Mouse (Mus musculus) forebrain, embryonic 15.5 days (tissue): Measurements from ENCODE around the gene Art5. TPM values are rescaled to one million over a fixed set of nuclear protein-coding genes. Genes with fewer than 3 reads are reported as not detected.

Experiments used
- ATAC-seq: fragments of 200-750 bp; cut with Nextera tagmentation; replicated peaks from 2 replicates; pipeline ENCODE4 v1.8.0; 2017; ENCODE audit warnings: mild to moderate bottlenecking, moderate TSS enrichment, moderate library complexity
- H3K27ac ChIP-seq: fragments of 300-500 bp; sonication (generic); replicated peaks from 2 replicates; pipeline ENCODE4 v1.5.1; 2015; ENCODE audit warnings: mild to moderate bottlenecking, inconsistent platforms
- H3K27me3 ChIP-seq: fragments of 300-500 bp; sonication (generic); 2 replicates; pipeline ENCODE4 v1.6.1; 2015; ENCODE audit warnings: inconsistent platforms
- H3K36me3 ChIP-seq: fragments of 300-500 bp; sonication (generic); 2 replicates; pipeline ENCODE4 v1.6.1; 2015; ENCODE audit warnings: mild to moderate bottlenecking, inconsistent platforms
- H3K4me1 ChIP-seq: fragments of 300-500 bp; sonication (generic); 2 replicates; pipeline ENCODE4 v1.6.1; 2015; ENCODE audit warnings: inconsistent platforms
- H3K4me2 ChIP-seq: fragments of 300-500 bp; sonication (generic); replicated peaks from 2 replicates; pipeline ENCODE4 v1.6.1; 2015; ENCODE audit warnings: mild to moderate bottlenecking, inconsistent platforms
- H3K4me3 ChIP-seq: fragments of 300-500 bp; sonication (generic); 2 replicates; pipeline ENCODE4 v1.5.1; 2015; ENCODE audit warnings: mild to moderate bottlenecking, inconsistent platforms
- H3K9ac ChIP-seq: fragments of 300-500 bp; sonication (generic); replicated peaks from 2 replicates; pipeline ENCODE4 v1.6.1; 2015; ENCODE audit warnings: mild to moderate bottlenecking, inconsistent platforms
- H3K9me3 ChIP-seq: fragments of 300-500 bp; sonication (generic); 2 replicates; pipeline ENCODE4 v1.6.1; 2016; ENCODE audit warnings: inconsistent platforms
- WGBS: fragments of 180-500 bp; shearing (Covaris S2); methylation state at CpG from one replicate; pipeline ENCODE4 v1.1.7; 2015; ENCODE audit warnings: mixed read lengths; 5-methylcytosine and 5-hydroxymethylcytosine counted together
- polyA plus RNA-seq: library from polyadenylated mRNA; unstranded; fragments of >200 nt; fragmentation: Nextera tagmentation; extraction: Ambion mirVana; gene quantifications from 2 replicates; pipeline ENCODE4 v1.2.1, GENCODE M21; 2015

Gene Art5
- polyA plus RNA-seq, 1 experiment from 2014 or later = 0.83 TPM

DNA sequence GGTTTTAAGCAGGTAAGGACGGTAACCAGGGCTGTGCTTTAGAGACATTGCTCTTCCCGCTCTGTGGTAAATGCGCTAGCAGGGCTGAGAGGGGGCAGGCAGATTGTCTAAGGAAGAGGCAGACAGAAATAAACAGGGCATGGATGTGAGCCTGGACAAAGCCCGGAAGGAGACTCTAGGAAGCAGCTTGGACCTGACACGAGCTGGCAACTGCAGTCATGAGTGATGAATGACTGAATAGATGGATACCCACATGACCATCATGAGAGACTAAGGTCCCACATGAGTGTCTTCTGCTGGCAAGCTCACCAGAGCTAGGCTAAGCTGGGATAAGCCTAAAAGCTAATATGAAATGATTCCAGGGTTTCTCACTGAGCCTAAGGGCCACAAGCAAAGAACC, 5.2 kb downstream of the Art5 start:
- Histone ChIP-seq H3K4me2 (no peak overlapping the region), H3K36me3 (no peaks in the 10 kb centered on the region), H3K4me1 (peaks cover 24% of the 10 kb centered on the region), H3K4me3 (no peak overlapping the region), H3K9ac (no peak overlapping the region), H3K9me3 (no peaks in the 10 kb centered on the region), H3K27ac (no peak overlapping the region), H3K27me3 (0 out of 2 replicates have a peak, but pooled peaks cover 3% of the 10 kb centered on the region)
- ATAC-seq = no peak
- 74% methylated on average over 5 of the region's 5 CpGs for WGBS

DNA sequence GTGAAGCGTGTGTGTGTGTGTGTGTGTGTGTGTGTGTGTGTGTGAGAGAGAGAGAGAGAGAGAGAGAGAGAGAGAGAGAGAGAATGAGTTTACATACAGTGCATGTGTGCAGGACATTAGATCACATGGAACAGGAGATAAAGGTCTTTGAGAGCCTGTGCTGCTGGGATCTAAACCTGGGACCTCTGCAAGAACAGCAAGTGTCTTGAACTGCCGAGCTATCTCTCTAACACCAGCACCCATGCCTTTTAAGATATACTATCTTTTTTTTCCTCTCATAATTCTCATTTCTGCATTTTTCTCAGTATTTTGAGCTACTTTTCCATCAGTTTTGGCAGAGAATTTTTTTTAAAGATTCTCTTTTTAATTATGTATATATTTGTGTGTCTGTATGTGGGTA, 5.7 kb downstream of the Art5 start:
- no peak for ATAC-seq
- 88% methylated on average over 2 of the region's 2 CpGs for WGBS
- Histone ChIP-seq H3K4me2 (no peak overlapping the region), H3K4me1 (peaks cover 24% of the 10 kb centered on the region), H3K9me3 (no peaks in the 10 kb centered on the region), H3K36me3 (no peaks in the 10 kb centered on the region), H3K9ac (no peak overlapping the region), H3K27ac (no peak overlapping the region), H3K4me3 (no peak overlapping the region), H3K27me3 (0 out of 2 replicates have a peak, but pooled peaks cover 6% of the 10 kb centered on the region)

DNA sequence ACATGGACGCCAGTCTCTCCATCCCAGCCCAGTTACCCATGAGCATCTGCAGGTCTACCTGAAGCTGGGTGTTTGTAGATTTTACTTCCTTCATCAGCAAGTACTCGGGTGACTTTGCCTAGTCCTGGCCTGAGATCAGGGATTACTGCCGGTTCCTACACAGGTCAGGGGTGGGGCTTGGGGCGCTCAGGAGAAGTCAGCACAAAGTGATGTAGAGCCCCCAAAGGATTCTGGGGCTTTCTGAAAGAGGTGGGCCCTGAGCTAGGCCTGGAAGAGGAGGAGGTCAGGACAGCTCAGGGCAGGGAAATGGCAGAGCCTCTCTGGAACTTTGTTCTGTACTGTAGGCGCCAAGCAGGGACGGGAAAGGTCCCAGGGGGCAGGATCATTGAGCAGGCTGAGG, 6.6 kb downstream of the Art5 start:
- H3K4me1 ChIP-seq = peaks cover 24% of the 10 kb centered on the region
- 0 out of 2 replicates have a peak, but pooled peaks cover 6% of the 10 kb centered on the region for H3K27me3 ChIP-seq
- H3K27ac ChIP-seq = no peak overlapping the region
- no peaks in the 10 kb centered on the region for H3K36me3 ChIP-seq
- no peaks in the 10 kb centered on the region for H3K9me3 ChIP-seq
- H3K9ac ChIP-seq = no peak overlapping the region
- no peak overlapping the region for H3K4me2 ChIP-seq
- no peak for ATAC-seq
- H3K4me3 ChIP-seq = no peak overlapping the region
- 46% methylated on average over 6 of the region's 6 CpGs for WGBS

GRCm38 (mm10) chr7:102102241-102102640, 7.0 kb downstream of the Art5 start:
- H3K9ac ChIP-seq = no peak overlapping the region
- H3K27me3 ChIP-seq = 0 out of 2 replicates have a peak, but pooled peaks cover 6% of the 10 kb centered on the region
- H3K9me3 ChIP-seq = no peaks in the 10 kb centered on the region
- H3K4me2 ChIP-seq = no peak overlapping the region
- H3K27ac ChIP-seq = no peak overlapping the region
- H3K36me3 ChIP-seq = no peaks in the 10 kb centered on the region
- no peak overlapping the region for H3K4me3 ChIP-seq
- 54% methylated on average over 8 of the region's 8 CpGs for WGBS
- peaks cover 23% of the 10 kb centered on the region for H3K4me1 ChIP-seq
- no peak for ATAC-seq

DNA sequence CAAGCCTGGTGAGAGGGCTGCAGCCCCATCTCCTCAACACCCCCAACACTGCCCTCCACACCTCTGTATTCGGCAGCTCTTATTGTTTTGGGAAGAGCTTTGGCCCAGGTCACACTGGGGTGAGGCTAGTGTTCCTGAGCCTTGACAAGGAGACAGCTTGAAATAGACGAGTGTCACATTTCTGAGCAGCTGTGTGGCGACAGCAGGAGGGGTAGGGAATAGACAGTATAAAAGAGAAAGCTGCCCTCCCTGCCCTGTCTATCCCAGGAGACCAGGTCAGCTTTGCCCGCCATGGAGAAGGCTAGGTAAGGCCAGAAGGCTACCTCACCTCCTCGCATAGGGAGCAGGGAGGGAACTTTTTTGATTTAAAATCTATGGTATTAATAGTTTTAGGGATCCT, 7.8 kb downstream of the Art5 start, which contains the start of gene Art1:
Art1 (plus strand) TSS at position 257 of the 400 bp plus-strand sequence.
- Histone ChIP-seq H3K4me2 (no peak within 1 kb of the TSS), H3K4me3 (no peak within 1 kb of the TSS), H3K4me1 (peaks cover 15% of the 10 kb centered on the region), H3K9me3 (no peaks in the 10 kb centered on the region), H3K36me3 (no peaks in the 10 kb centered on the region), H3K27ac (no peak within 1 kb of the TSS), H3K9ac (no peak within 1 kb of the TSS), H3K27me3 (0 out of 2 replicates have a peak, but pooled peaks cover 6% of the 10 kb centered on the region)
- WGBS = 46% methylated on average over 5 of the region's 5 CpGs
- no peak for ATAC-seq

- H3K4me3 ChIP-seq = no peak overlapping the region
- whole genome bisulfite sequencing = 62% methylated on average over 5 of the region's 5 CpGs
Measured at GRCm38 (mm10) chr7:102100868-102101267, 8.4 kb downstream of the Art5 start.

GRCm38 (mm10) chr7:102099760-102100661, 9.3 kb downstream of the Art5 start:
- H3K27ac ChIP-seq = no peak overlapping the region
- peak; percentile 57; the same call in 1 of the 2 replicates for ATAC-seq
- H3K4me2 ChIP-seq = peak overlapping the region; percentile 41
- WGBS = 4% methylated on average over 30 of the region's 30 CpGs
- 0 out of 2 replicates have a peak, but pooled peaks cover 6% of the 10 kb centered on the region for H3K27me3 ChIP-seq
- H3K9ac ChIP-seq = no peak overlapping the region
- H3K4me1 ChIP-seq = peaks cover 15% of the 10 kb centered on the region
- peak overlapping the region; percentile 20 for H3K4me3 ChIP-seq
- no peaks in the 10 kb centered on the region for H3K9me3 ChIP-seq
- no peaks in the 10 kb centered on the region for H3K36me3 ChIP-seq

More at GRCm38 (mm10) chr7:102100868-102101267, 8.4 kb downstream of the Art5 start:
- ATAC-seq = no peak
- Histone ChIP-seq H3K9ac (no peak overlapping the region), H3K27me3 (0 out of 2 replicates have a peak, but pooled peaks cover 6% of the 10 kb centered on the region), H3K4me2 (no peak overlapping the region), H3K4me1 (peaks cover 15% of the 10 kb centered on the region), H3K36me3 (no peaks in the 10 kb centered on the region), H3K9me3 (no peaks in the 10 kb centered on the region), H3K27ac (no peak overlapping the region)

DNA sequence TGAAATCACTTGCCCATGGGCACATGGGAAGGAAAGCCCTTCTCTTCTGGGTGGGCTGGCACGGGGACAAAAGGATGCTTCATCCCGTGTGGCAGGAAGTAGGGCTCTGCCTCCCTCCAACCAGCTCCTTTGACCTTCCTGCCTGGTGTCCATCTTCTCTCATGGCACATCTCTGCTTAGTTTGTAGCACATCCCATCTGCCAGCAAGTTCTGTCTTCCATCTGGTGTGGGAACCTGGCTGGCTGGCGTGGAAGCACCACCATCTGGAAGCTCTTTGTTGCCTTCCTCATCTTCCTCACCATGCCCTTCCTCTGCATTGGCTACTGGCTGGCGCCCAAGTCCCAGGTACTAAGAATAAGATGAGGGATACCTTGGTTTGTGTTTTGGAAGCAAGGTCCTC, 22.0 kb downstream of the Art5 start:
- 91% methylated on average over 4 of the region's 4 CpGs for WGBS
- H3K9me3 ChIP-seq = no peaks in the 10 kb centered on the region
- peaks cover 29% of the 10 kb centered on the region for H3K36me3 ChIP-seq
- H3K4me3 ChIP-seq = no peak overlapping the region
- H3K4me2 ChIP-seq = no peak overlapping the region
- H3K27me3 ChIP-seq = no peaks in the 10 kb centered on the region
- no peak for ATAC-seq
- no peak overlapping the region for H3K27ac ChIP-seq
- no peak overlapping the region for H3K9ac ChIP-seq
- H3K4me1 ChIP-seq = no peaks in the 10 kb centered on the region

GRCm38 (mm10) chr7:102084041-102084696, 25.1 kb downstream of the Art5 start:
- Histone ChIP-seq H3K36me3 (peaks cover 52% of the 10 kb centered on the region), H3K9me3 (no peaks in the 10 kb centered on the region), H3K27ac (no peak overlapping the region), H3K9ac (no peak overlapping the region), H3K27me3 (no peaks in the 10 kb centered on the region), H3K4me1 (no peaks in the 10 kb centered on the region), H3K4me2 (no peak overlapping the region), H3K4me3 (no peak overlapping the region)
- no peak for ATAC-seq
- WGBS = 91% methylated on average over 26 of the region's 26 CpGs

GRCm38 (mm10) chr7:102082816-102083215, 26.5 kb downstream of the Art5 start, which contains the start of gene Trpc2:
TSS of gene Trpc2 (plus strand) at chr7:102083116.
- no peaks in the 10 kb centered on the region for H3K27me3 ChIP-seq

DNA sequence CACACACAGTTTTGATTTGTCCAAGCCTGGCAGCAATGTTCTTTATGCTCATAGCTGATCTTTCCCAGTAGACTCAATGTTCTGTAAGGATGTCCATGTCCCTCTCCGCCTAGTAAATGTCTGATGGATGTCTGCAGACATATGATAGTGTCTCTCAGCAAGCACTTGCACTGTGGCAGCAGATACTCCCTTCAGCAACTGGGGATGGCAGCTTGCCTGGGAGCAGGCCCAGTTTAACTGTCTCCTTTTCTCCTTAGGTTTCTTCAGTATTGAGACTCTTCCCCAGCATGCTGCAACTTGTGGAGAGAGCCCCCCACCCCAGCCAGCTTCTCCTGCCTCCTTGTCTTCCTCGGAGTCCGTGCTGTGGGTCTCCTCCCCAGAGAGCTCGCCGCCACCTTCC, 27.5 kb downstream of the Art5 start:
- Histone ChIP-seq H3K9ac (no peak overlapping the region), H3K36me3 (peaks cover 65% of the 10 kb centered on the region)
- WGBS = 98% methylated on average over 5 of the region's 5 CpGs

More at GRCm38 (mm10) chr7:102082816-102083215, 26.5 kb downstream of the Art5 start, which contains the start of gene Trpc2:
- Histone ChIP-seq H3K4me3 (no peak within 1 kb of the TSS), H3K4me1 (no peaks in the 10 kb centered on the region), H3K36me3 (peaks cover 55% of the 10 kb centered on the region), H3K4me2 (no peak within 1 kb of the TSS), H3K9me3 (no peaks in the 10 kb centered on the region), H3K9ac (no peak within 1 kb of the TSS), H3K27ac (no peak within 1 kb of the TSS)
- 87% methylated on average over 5 of the region's 5 CpGs for WGBS
- no peak for ATAC-seq

DNA sequence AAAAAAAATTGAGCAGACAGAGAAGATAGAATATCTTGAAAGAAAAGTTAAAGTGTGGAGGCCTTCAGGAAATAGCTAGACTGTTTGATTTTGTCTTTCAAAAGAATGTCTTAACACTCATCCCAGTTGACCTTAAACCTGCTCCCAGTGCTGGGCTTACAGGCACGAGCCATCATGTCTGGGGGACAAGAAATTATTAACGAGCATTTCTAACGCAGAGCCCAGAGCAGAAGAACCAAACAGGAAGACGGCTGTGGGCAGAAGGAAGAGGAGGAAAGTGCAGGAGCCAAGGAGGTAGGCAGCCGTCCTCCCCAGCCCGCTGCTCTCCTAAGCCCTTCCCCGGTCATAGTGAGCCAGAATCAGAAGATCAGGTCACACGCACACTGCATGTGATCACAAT, 29.0 kb downstream of the Art5 start:
- Histone ChIP-seq H3K27ac (no peak overlapping the region), H3K27me3 (no peaks in the 10 kb centered on the region), H3K4me3 (no peak overlapping the region), H3K9ac (no peak overlapping the region), H3K36me3 (peaks cover 77% of the 10 kb centered on the region), H3K4me2 (no peak overlapping the region), H3K9me3 (no peaks in the 10 kb centered on the region), H3K4me1 (no peaks in the 10 kb centered on the region)
- no peak for ATAC-seq
- 91% methylated on average over 8 of the region's 8 CpGs for WGBS

More for the DNA sequence above, 27.5 kb downstream of the Art5 start:
- no peak for ATAC-seq
- H3K4me3 ChIP-seq = no peak overlapping the region
- no peaks in the 10 kb centered on the region for H3K4me1 ChIP-seq
- H3K27ac ChIP-seq = no peak overlapping the region
- no peaks in the 10 kb centered on the region for H3K27me3 ChIP-seq
- H3K9me3 ChIP-seq = no peaks in the 10 kb centered on the region
- no peak overlapping the region for H3K4me2 ChIP-seq
